Mouse (Mus musculus): ENCODE data around the gene Glp2r. TPM values are rescaled to one million over a fixed set of nuclear protein-coding genes. Genes with fewer than 3 reads are reported as not detected.

Glp2r gene
- polyA plus RNA-seq, 1 experiment from 2014 or later: not detected

- no peak for ATAC-seq (replicated peaks; ENCODE audit: low FRiP score, low read depth)
- 74% methylated on average over 7 of the region's 7 CpGs for WGBS
These were observed 148.6 kb downstream of the Glp2r start for GRCm38 (mm10) chr11:67622340-67622739.

GRCm38 (mm10) chr11:67616557-67617239, 154.3 kb downstream of the Glp2r start:
- H3K9ac ChIP-seq (ENCODE audit: low read depth, low read length): no peak overlapping the region
- H3K27me3 ChIP-seq (ENCODE audit: insufficient read depth, low read length): no peaks in the 10 kb centered on the region
- H3K4me2 ChIP-seq (ENCODE audit: low read length): no peak overlapping the region
- 71% methylated on average over 13 of the region's 13 CpGs for WGBS
- no peak overlapping the region for H3K27ac ChIP-seq
- DNase-seq (ENCODE audit: low spot score) (peak; percentile 30), ATAC-seq (replicated peaks; ENCODE audit: low FRiP score, low read depth) (no peak)
- H3K4me3 ChIP-seq (replicated peaks; ENCODE audit: low read depth, low read length): no peak overlapping the region
- no peaks in the 10 kb centered on the region for H3K4me1 ChIP-seq (replicated peaks; ENCODE audit: insufficient read depth, low read length)
- no peaks in the 10 kb centered on the region for H3K36me3 ChIP-seq (ENCODE audit: insufficient read depth, low read length)
- H3K9me3 ChIP-seq (replicated peaks; ENCODE audit: low read length): no peaks in the 10 kb centered on the region
- TF ChIP-seq CTCF (IDR thresholded peaks at IDR 0.05; ENCODE audit: low read depth): no peak

More at GRCm38 (mm10) chr11:67622340-67622739, 148.6 kb downstream of the Glp2r start:
- Histone ChIP-seq H3K4me3 (replicated peaks; ENCODE audit: low read depth, low read length) (no peak overlapping the region), H3K4me1 (replicated peaks; ENCODE audit: insufficient read depth, low read length) (no peaks in the 10 kb centered on the region), H3K27ac (no peak overlapping the region), H3K36me3 (ENCODE audit: insufficient read depth, low read length) (no peaks in the 10 kb centered on the region), H3K27me3 (ENCODE audit: insufficient read depth, low read length) (no peaks in the 10 kb centered on the region), H3K9ac (ENCODE audit: low read depth, low read length) (no peak overlapping the region), H3K9me3 (replicated peaks; ENCODE audit: low read length) (no peaks in the 10 kb centered on the region), H3K4me2 (ENCODE audit: low read length) (no peak overlapping the region)
- no peak for TF ChIP-seq CTCF (IDR thresholded peaks at IDR 0.05; ENCODE audit: low read depth)
- no peak for DNase-seq (ENCODE audit: low spot score)

- DNase-seq (ENCODE audit: low spot score) (no peak), ATAC-seq (replicated peaks; ENCODE audit: low FRiP score, low read depth) (no peak)
- Histone ChIP-seq H3K4me2 (ENCODE audit: low read length) (no peak overlapping the region), H3K27ac (no peak overlapping the region), H3K9me3 (replicated peaks; ENCODE audit: low read length) (no peaks in the 10 kb centered on the region), H3K36me3 (ENCODE audit: insufficient read depth, low read length) (no peaks in the 10 kb centered on the region), H3K4me3 (replicated peaks; ENCODE audit: low read depth, low read length) (no peak overlapping the region), H3K27me3 (ENCODE audit: insufficient read depth, low read length) (no peaks in the 10 kb centered on the region), H3K4me1 (replicated peaks; ENCODE audit: insufficient read depth, low read length) (no peaks in the 10 kb centered on the region), H3K9ac (ENCODE audit: low read depth, low read length) (no peak overlapping the region)
- TF ChIP-seq CTCF (IDR thresholded peaks at IDR 0.05; ENCODE audit: low read depth): no peak
- 88% methylated on average over 9 of the region's 9 CpGs for WGBS
These were observed 158.7 kb downstream of the Glp2r start for GRCm38 (mm10) chr11:67612158-67612839.

Other genes with a start within 250 kb of the Glp2r start
- not detected in 2 replicates for gene Rcvrn, start 75.8 kb downstream of the Glp2r start, polyA plus RNA-seq (2015; fragmentation: Nextera tagmentation; extraction: Ambion mirVana)
- gene Gsg1l2, start 3.5 kb upstream of the Glp2r start, polyA plus RNA-seq (2015; fragmentation: Nextera tagmentation; extraction: Ambion mirVana): not detected in 2 replicates
- gene Dhrs7c, start 27.0 kb upstream of the Glp2r start, polyA plus RNA-seq (2015; fragmentation: Nextera tagmentation; extraction: Ambion mirVana): not detected in 2 replicates
- gene Usp43, start 151.0 kb upstream of the Glp2r start, polyA plus RNA-seq (2015; fragmentation: Nextera tagmentation; extraction: Ambion mirVana): 1.8 and 2.3 TPM in 2 replicates
- 2.9 and 3.9 TPM in 2 replicates for gene Cfap52, start 194.5 kb upstream of the Glp2r start, polyA plus RNA-seq (2015; fragmentation: Nextera tagmentation; extraction: Ambion mirVana)
- 79.6 and 84.5 TPM in 2 replicates for gene Stx8, start 195.0 kb upstream of the Glp2r start, polyA plus RNA-seq (2015; fragmentation: Nextera tagmentation; extraction: Ambion mirVana)

All from kidney, postnatal 0 days (tissue).